Mouse (Mus musculus) stomach, embryonic 16.5 days (tissue): ENCODE data around the gene Lamc1. TPM values are rescaled to one million over a fixed set of nuclear protein-coding genes. Genes with fewer than 3 reads are reported as not detected.
"Not testable (repeated sequence)": the region's sequence is repeated elsewhere in the genome, so short reads cannot be mapped to it uniquely, and the experiment has no call there.

Experiments
- ATAC-seq: fragments of 200-750 bp; cut with Nextera tagmentation; 2 replicates; pipeline ENCODE4 v1.8.0; 2017; ENCODE audit warnings: moderate number of reproducible peaks, moderate TSS enrichment; ENCODE audit not compliant: insufficient read depth, low FRiP score
- H3K27ac ChIP-seq: fragments of 300-500 bp; sonication (generic); 2 replicates; pipeline ENCODE4 v1.5.1; 2014; ENCODE audit warnings: low read length
- H3K27me3 ChIP-seq: fragments of 300-500 bp; sonication (generic); 2 replicates; pipeline ENCODE4 v1.6.1; 2014; ENCODE audit warnings: low read length, control low read depth, mixed read lengths; ENCODE audit not compliant: control insufficient read depth, insufficient read depth
- H3K36me3 ChIP-seq: fragments of 300-500 bp; sonication (generic); 2 replicates; pipeline ENCODE4 v1.6.1; 2014; ENCODE audit warnings: low read length; ENCODE audit not compliant: control insufficient read depth, insufficient read depth
- H3K4me1 ChIP-seq: fragments of 300-500 bp; sonication (generic); 2 replicates; pipeline ENCODE4 v1.6.1; 2014; ENCODE audit warnings: low read length, control low read depth, mixed read lengths; ENCODE audit not compliant: control insufficient read depth, insufficient read depth
- H3K4me2 ChIP-seq: fragments of 300-500 bp; sonication (generic); 2 replicates; pipeline ENCODE4 v1.6.1; 2014; ENCODE audit warnings: low read depth, low read length, mixed read lengths
- H3K4me3 ChIP-seq: fragments of 300-500 bp; sonication (generic); replicated peaks from 2 replicates; pipeline ENCODE4 v1.5.1; 2014; ENCODE audit warnings: mild to moderate bottlenecking, low read length
- H3K9ac ChIP-seq: fragments of 300-500 bp; sonication (generic); 2 replicates; pipeline ENCODE4 v1.6.1; 2014; ENCODE audit warnings: low read length
- H3K9me3 ChIP-seq: fragments of 300-500 bp; sonication (generic); replicated peaks from 2 replicates; pipeline ENCODE4 v1.6.1; 2016; ENCODE audit warnings: low read length, control low read depth; ENCODE audit not compliant: control insufficient read depth
- WGBS: fragments of 180-500 bp; shearing (Covaris S2); extraction: QIAGEN DNeasy Blood & Tissue Kit; methylation state at CpG from one replicate; pipeline ENCODE4 v1.1.7; 2014; 5-methylcytosine and 5-hydroxymethylcytosine counted together
- polyA plus RNA-seq: library from polyadenylated mRNA; unstranded; fragments of >200 nt; fragmentation: Nextera tagmentation; extraction: Ambion mirVana; gene quantifications from 2 replicates; pipeline ENCODE4 v1.2.1, GENCODE M21; 2015

Lamc1 gene
- polyA plus RNA-seq, 1 experiment from 2014 or later: 63.4 TPM

- Histone ChIP-seq H3K36me3 (no peaks in the 10 kb centered on the region), H3K4me2 (no peak overlapping the region), H3K9ac (no peak overlapping the region), H3K27ac (no peak overlapping the region), H3K9me3 (no peaks in the 10 kb centered on the region), H3K4me1 (no peaks in the 10 kb centered on the region), H3K4me3 (no peak overlapping the region), H3K27me3 (no peaks in the 10 kb centered on the region)
- WGBS: 80% methylated on average over 2 of the region's 2 CpGs
- ATAC-seq: no peak
Observed at GRCm38 (mm10) chr1:153345002-153345401, 12.4 kb upstream of the Lamc1 start.

- not testable (repeated sequence) for H3K36me3 ChIP-seq, ATAC-seq, H3K4me2 ChIP-seq, H3K4me1 ChIP-seq, H3K9me3 ChIP-seq, H3K4me3 ChIP-seq, H3K27me3 ChIP-seq, H3K9ac ChIP-seq, H3K27ac ChIP-seq
- 91% methylated on average over 10 of the region's 10 CpGs for WGBS
Observed at GRCm38 (mm10) chr1:153335451-153335850, 2.9 kb upstream of the Lamc1 start.

DNA sequence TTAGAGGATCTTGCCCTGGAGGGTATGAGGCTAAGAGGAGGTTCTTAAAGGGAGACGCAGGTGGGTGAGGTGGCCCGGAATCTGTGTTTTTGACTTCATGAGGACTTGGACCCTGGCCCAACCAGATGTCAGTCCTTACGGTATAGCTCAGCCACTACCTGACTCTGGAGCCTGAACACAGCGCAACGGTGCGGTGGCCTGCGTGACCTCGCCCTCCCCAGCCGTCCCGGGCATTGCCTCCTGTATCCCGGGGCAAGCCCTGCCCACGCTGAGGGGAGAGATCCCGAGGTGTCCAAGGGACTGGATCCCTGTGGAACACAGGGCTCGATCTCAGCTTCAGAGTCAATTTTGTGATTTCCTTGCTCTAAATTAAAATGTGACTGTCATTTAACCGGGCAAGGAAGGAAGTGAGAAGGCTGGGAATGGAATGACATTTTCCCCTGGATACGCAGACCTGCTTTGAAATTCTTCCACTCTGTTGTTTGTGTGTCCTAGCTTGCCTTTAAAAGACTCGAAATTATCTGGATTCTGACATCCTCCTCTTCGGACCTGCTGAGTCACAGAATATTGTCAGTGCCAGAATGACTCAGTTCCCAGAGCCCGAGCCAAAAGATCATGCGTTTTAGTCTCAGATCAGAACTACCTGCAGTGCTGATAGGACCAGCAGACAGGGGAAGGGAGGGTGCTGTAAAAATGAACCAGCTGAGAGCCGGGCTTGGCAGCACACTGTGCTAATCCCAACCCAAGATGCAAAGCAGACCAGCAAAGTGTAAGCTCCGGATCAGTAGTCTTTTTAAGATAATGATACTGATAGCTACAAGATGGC lies 923 bp upstream of the Lamc1 start:
- Histone ChIP-seq H3K4me2 (peak overlapping the region; percentile 75), H3K9ac (peak overlapping the region; percentile 93), H3K4me3 (peak overlapping the region; percentile 76), H3K36me3 (no peaks in the 10 kb centered on the region), H3K9me3 (no peaks in the 10 kb centered on the region), H3K27me3 (no peaks in the 10 kb centered on the region), H3K27ac (peak overlapping the region; percentile 91), H3K4me1 (peaks cover 7% of the 10 kb centered on the region)
- peak; percentile 61 for ATAC-seq
- 3% methylated on average over 22 of the region's 22 CpGs for WGBS

- H3K27ac ChIP-seq: peak overlapping the region; percentile 91
- H3K4me1 ChIP-seq: peaks cover 15% of the 10 kb centered on the region
- WGBS: under 1% methylated on average over 42 of the region's 42 CpGs
- H3K9ac ChIP-seq: peak overlapping the region; percentile 93
- H3K36me3 ChIP-seq: peaks cover 5% of the 10 kb centered on the region; the same call in 1 of the 2 replicates
- H3K4me3 ChIP-seq: peak overlapping the region; percentile 76
- peak; percentile 42 for ATAC-seq
- H3K4me2 ChIP-seq: peak overlapping the region; percentile 75
- no peaks in the 10 kb centered on the region for H3K27me3 ChIP-seq
- no peaks in the 10 kb centered on the region for H3K9me3 ChIP-seq
Observed at GRCm38 (mm10) chr1:153331796-153332443, 666 bp downstream of the Lamc1 start.

- Histone ChIP-seq H3K9ac (peak overlapping the region; percentile 93), H3K4me3 (peak overlapping the region; percentile 76), H3K27ac (no peak overlapping the region), H3K36me3 (peaks cover 5% of the 10 kb centered on the region; the same call in 1 of the 2 replicates), H3K9me3 (no peaks in the 10 kb centered on the region), H3K27me3 (no peaks in the 10 kb centered on the region), H3K4me2 (peak overlapping the region; percentile 75), H3K4me1 (peaks cover 15% of the 10 kb centered on the region)
- no peak for ATAC-seq
- WGBS: 2% methylated on average over 4 of the region's 4 CpGs
Observed at GRCm38 (mm10) chr1:153331206-153331605, 1.4 kb downstream of the Lamc1 start.

- no peaks in the 10 kb centered on the region for H3K27me3 ChIP-seq
- peak overlapping the region; percentile 75; the same call in 1 of the 2 replicates for H3K4me2 ChIP-seq
- H3K9me3 ChIP-seq: no peaks in the 10 kb centered on the region
- no peak overlapping the region for H3K27ac ChIP-seq
- peaks cover 5% of the 10 kb centered on the region; the same call in 1 of the 2 replicates for H3K36me3 ChIP-seq
- no peak overlapping the region for H3K9ac ChIP-seq
- H3K4me1 ChIP-seq: peaks cover 15% of the 10 kb centered on the region
- WGBS: 80% methylated on average over 6 of the region's 6 CpGs
- ATAC-seq: no peak
- no peak overlapping the region for H3K4me3 ChIP-seq
Observed at GRCm38 (mm10) chr1:153329306-153329705, 3.3 kb downstream of the Lamc1 start.

GRCm38 (mm10) chr1:153327063-153327462 lies 5.5 kb downstream of the Lamc1 start:
- Histone ChIP-seq H3K4me2 (no peak overlapping the region), H3K36me3 (peaks cover 9% of the 10 kb centered on the region; the same call in 1 of the 2 replicates), H3K27me3 (no peaks in the 10 kb centered on the region), H3K4me3 (no peak overlapping the region), H3K27ac (no peak overlapping the region), H3K4me1 (peaks cover 24% of the 10 kb centered on the region), H3K9ac (no peak overlapping the region), H3K9me3 (no peaks in the 10 kb centered on the region)
- ATAC-seq: no peak
- 84% methylated on average over 4 of the region's 4 CpGs for WGBS

DNA sequence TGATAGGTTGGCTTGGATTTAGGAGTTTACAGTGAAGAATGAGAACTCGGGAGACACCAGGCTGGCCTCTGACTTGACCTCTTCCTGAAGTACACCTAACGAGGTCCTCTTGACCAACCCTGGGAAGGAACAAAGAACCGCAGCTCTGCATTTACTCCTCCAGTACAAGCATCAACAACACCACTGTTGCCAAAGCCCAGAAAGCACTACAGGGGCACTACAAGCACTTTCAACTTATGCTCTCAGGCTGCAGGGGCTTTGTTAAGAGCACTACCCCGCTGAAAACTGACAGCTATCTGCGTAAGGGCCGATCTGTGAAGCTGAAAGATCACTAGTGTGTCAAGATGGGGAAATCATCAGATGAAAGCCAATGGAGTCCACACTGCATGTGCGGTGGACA lies 6.4 kb downstream of the Lamc1 start:
- no peak overlapping the region for H3K27ac ChIP-seq

GRCm38 (mm10) chr1:153321404-153321803 lies 11.2 kb downstream of the Lamc1 start:
- Histone ChIP-seq H3K4me1 (peaks cover 50% of the 10 kb centered on the region), H3K9ac (0 out of 2 replicates have a peak overlapping the region, but pooled peaks have one; percentile 51), H3K4me3 (no peak overlapping the region), H3K27ac (peak overlapping the region; percentile 72), H3K4me2 (peak overlapping the region; percentile 20; the same call in 1 of the 2 replicates), H3K9me3 (no peaks in the 10 kb centered on the region), H3K27me3 (no peaks in the 10 kb centered on the region), H3K36me3 (peaks cover 4% of the 10 kb centered on the region; the same call in 1 of the 2 replicates)
- ATAC-seq: no peak
- WGBS: 67% methylated on average over 12 of the region's 12 CpGs

More for the DNA sequence above, 6.4 kb downstream of the Lamc1 start:
- Histone ChIP-seq H3K9me3 (no peaks in the 10 kb centered on the region), H3K4me2 (no peak overlapping the region), H3K9ac (no peak overlapping the region), H3K27me3 (no peaks in the 10 kb centered on the region), H3K4me3 (no peak overlapping the region), H3K4me1 (peaks cover 30% of the 10 kb centered on the region), H3K36me3 (peaks cover 9% of the 10 kb centered on the region; the same call in 1 of the 2 replicates)
- 81% methylated on average over 7 of the region's 7 CpGs for WGBS
- ATAC-seq: no peak
